Mouse (Mus musculus) v-Abl transformed pro-B cells (cell line): ENCODE measurements around the gene Hist1h2ab.

Source experiments
- in situ Hi-C, 2 experiments: fragments of 400-800 bp; cut with MboI; formaldehyde crosslinking; loops; one replicate each; pipeline ENCODE4 v1.15.1; 2025; ENCODE audit not compliant: unreplicated experiment in 2 of 2

Hist1h2ab gene

GRCm38 (mm10) chr13:23763242-23763585 lies 12.3 kb downstream of the Hist1h2ab start:
- in situ Hi-C loops, result loop anchor here in 1 of 2 experiments (25.0 kb wide), 2 partner anchors 1726 to 1976 kb away; partner anchors contain the start of genes Hist1h1b, Hist1h2ag, Hist1h2ah and Hist1h2an

GRCm38 (mm10) chr13:23763586-23764323 lies 12.8 kb downstream of the Hist1h2ab start, which contains the start of gene Hist1h1a:
TSS of gene Hist1h1a (plus strand) at chr13:23763666.
- in situ Hi-C loops, result loop anchor here in 1 of 2 experiments (25.0 kb wide), 2 partner anchors 1726 to 1976 kb away; partner anchors contain the start of genes Hist1h1b, Hist1h2ag, Hist1h2ah and Hist1h2an

- in situ Hi-C loops, result loop anchor here in 1 of 2 experiments (25.0 kb wide), 2 partner anchors 1727 to 1977 kb away; partner anchors contain the start of genes Hist1h1b, Hist1h2ag, Hist1h2ah and Hist1h2an
Measured at GRCm38 (mm10) chr13:23764324-23765171, 13.6 kb downstream of the Hist1h2ab start.

- in situ Hi-C loops, result loop anchor here in 1 of 2 experiments (25.0 kb wide), 2 partner anchors 1728 to 1978 kb away; partner anchors contain the start of genes Hist1h1b, Hist1h2ag, Hist1h2ah and Hist1h2an
Measured at GRCm38 (mm10) chr13:23765172-23765513, 14.2 kb downstream of the Hist1h2ab start.

GRCm38 (mm10) chr13:23766772-23767171 lies 15.8 kb downstream of the Hist1h2ab start:
- in situ Hi-C loops, result loop anchor here in 1 of 2 experiments (25.0 kb wide), 2 partner anchors 1729 to 1979 kb away; partner anchors contain the start of genes Hist1h1b, Hist1h2ag, Hist1h2ah and Hist1h2an

- in situ Hi-C loops, result loop anchor here in 1 of 2 experiments (25.0 kb wide), 2 partner anchors 1732 to 1982 kb away; partner anchors contain the start of genes Hist1h1b, Hist1h2ag, Hist1h2ah and Hist1h2an
Measured at GRCm38 (mm10) chr13:23768834-23769397, 18.0 kb downstream of the Hist1h2ab start.

GRCm38 (mm10) chr13:23769613-23770012 lies 18.7 kb downstream of the Hist1h2ab start, which contains the start of gene Trim38:
TSS of gene Trim38 (plus strand) at chr13:23769913.
- in situ Hi-C loops, result loop anchor here in 1 of 2 experiments (25.0 kb wide), 2 partner anchors 1732 to 1982 kb away; partner anchors contain the start of genes Hist1h1b, Hist1h2ag, Hist1h2ah and Hist1h2an

GRCm38 (mm10) chr13:23772561-23773313 lies 21.8 kb downstream of the Hist1h2ab start:
- in situ Hi-C loops, result loop anchor here in 1 of 2 experiments (25.0 kb wide), 2 partner anchors 1735 to 1985 kb away; partner anchors contain the start of genes Hist1h1b, Hist1h2ag, Hist1h2ah and Hist1h2an

GRCm38 (mm10) chr13:23778339-23778738 lies 27.4 kb downstream of the Hist1h2ab start:
- in situ Hi-C loops, result loop anchor here (25.0 kb wide), 4 partner anchors 684 to 1134 kb away; no protein-coding TSS in a partner anchor

GRCm38 (mm10) chr13:23779025-23779424 lies 28.1 kb downstream of the Hist1h2ab start:
- in situ Hi-C loops, result loop anchor here (25.0 kb wide), 4 partner anchors 683 to 1133 kb away; no protein-coding TSS in a partner anchor

GRCm38 (mm10) chr13:23792520-23792919 lies 41.6 kb downstream of the Hist1h2ab start:
- in situ Hi-C loops, result loop anchor here (5.0 to 25.0 kb wide), 6 partner anchors 502 to 1120 kb away; no protein-coding TSS in a partner anchor

- in situ Hi-C loops, result loop anchor here (10.0 to 25.0 kb wide), 5 partner anchors 495 to 1113 kb away; no protein-coding TSS in a partner anchor
Measured at GRCm38 (mm10) chr13:23799405-23799804, 48.5 kb downstream of the Hist1h2ab start.
